Mouse (Mus musculus): Measurements from ENCODE around the gene Dclre1b.

Dclre1b gene

GRCm38 (mm10) chr3:103772846-103773245 is 36.4 kb downstream of the Dclre1b start:
- DNase-seq (ENCODE audit: low spot score), result no peak

GRCm38 (mm10) chr3:103771531-103772130 is 37.6 kb downstream of the Dclre1b start:
- no peak for DNase-seq (ENCODE audit: low spot score)

- no peak for DNase-seq (ENCODE audit: low spot score)
These were observed 42.5 kb downstream of the Dclre1b start for GRCm38 (mm10) chr3:103766789-103767188.

GRCm38 (mm10) chr3:103759261-103759970 is 49.8 kb downstream of the Dclre1b start:
- no peak for DNase-seq (ENCODE audit: low spot score)

DNA sequence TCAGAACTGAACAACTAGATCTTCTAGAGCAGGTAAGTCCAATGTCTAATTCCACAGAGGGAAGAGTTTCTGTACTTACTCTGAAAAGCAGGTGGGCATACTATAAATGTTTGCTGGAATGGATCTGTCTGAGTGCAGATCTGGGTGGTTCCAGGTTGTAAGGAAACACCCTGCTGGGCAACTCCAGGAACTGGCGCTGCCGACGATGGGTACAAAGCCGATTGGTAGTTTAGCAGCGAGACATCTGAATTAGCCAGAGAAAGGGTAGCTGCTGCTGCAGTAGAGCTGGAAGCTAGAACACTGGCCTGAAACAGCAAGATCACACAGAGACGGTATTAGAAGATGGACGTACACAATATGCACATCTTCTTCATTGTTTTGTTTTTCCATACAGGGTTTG is 50.8 kb downstream of the Dclre1b start:
- DNase-seq (ENCODE audit: low spot score), result no peak

GRCm38 (mm10) chr3:103756920-103757319 is 52.3 kb downstream of the Dclre1b start:
- DNase-seq (ENCODE audit: low spot score), result no peak

GRCm38 (mm10) chr3:103755351-103755750 is 53.9 kb downstream of the Dclre1b start:
- DNase-seq (ENCODE audit: low spot score), result no peak

DNA sequence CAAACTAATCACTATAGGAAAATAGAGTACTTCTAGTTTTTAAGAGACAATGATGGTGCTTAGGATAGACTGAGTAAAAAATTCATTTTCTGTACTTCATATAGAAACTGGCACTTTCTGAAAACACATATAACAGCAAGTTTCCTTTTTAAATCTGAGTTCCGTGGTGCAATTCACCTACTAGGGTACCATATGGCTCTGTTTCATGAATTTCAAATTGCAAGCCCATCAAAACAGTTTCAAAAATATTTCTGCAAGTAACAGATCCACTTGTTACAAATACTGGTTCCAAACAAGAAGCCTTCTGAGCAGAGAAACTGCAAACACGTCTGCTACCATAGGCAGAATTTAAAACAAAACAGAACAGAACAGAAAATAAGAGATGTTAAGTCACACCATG is 57.7 kb downstream of the Dclre1b start:
- no peak for DNase-seq (ENCODE audit: low spot score)
